Mouse (Mus musculus) G1E (cell line): ENCODE results near the gene Sstr2.

Experiments
- CTCF ChIP-seq: IDR thresholded peaks from 2 replicates; pipeline ENCODE4 v1.5.1; 2012; ENCODE audit warnings: low read depth, low read length, inconsistent platforms, mixed read lengths
- GATA1 ChIP-seq: IDR thresholded peaks from 2 replicates; pipeline ENCODE4 v1.6.1; 2012; ENCODE audit warnings: borderline replicate concordance, low read length, inconsistent platforms, mixed read lengths
- POLR2AphosphoS5 ChIP-seq: IDR thresholded peaks from 2 replicates; pipeline ENCODE4 v1.6.1; 2012; ENCODE audit warnings: low read depth, low read length, inconsistent platforms; ENCODE audit not compliant: insufficient replicate concordance
- TAL1 ChIP-seq: conservative IDR thresholded peaks from 2 replicates; pipeline ENCODE4 v1.6.1; 2012; ENCODE audit warnings: low read depth, low read length, inconsistent platforms, mixed read lengths

GRCm38 (mm10) chr11:113597632-113598031, 21.5 kb upstream of the Sstr2 start:
- no peak for TF ChIP-seq CTCF
- TF ChIP-seq TAL1, result no peak
- TF ChIP-seq GATA1, result no peak
- no peak for TF ChIP-seq POLR2AphosphoS5
